Mouse (Mus musculus) spleen, postnatal 0 days (tissue): Measurements from ENCODE around the gene Zfp788. TPM values are rescaled to one million over a fixed set of nuclear protein-coding genes. Genes with fewer than 3 reads are reported as not detected.

ENCODE experiments used
- polyA plus RNA-seq: library from polyadenylated mRNA; unstranded; fragments of >200 nt; fragmentation: Nextera tagmentation; extraction: Ambion mirVana; gene quantifications from 2 replicates; pipeline ENCODE4 v1.2.1, GENCODE M21; 2015

Zfp788 gene
- polyA plus RNA-seq = 3.4 and 4.5 TPM in 2 replicates

DNA sequence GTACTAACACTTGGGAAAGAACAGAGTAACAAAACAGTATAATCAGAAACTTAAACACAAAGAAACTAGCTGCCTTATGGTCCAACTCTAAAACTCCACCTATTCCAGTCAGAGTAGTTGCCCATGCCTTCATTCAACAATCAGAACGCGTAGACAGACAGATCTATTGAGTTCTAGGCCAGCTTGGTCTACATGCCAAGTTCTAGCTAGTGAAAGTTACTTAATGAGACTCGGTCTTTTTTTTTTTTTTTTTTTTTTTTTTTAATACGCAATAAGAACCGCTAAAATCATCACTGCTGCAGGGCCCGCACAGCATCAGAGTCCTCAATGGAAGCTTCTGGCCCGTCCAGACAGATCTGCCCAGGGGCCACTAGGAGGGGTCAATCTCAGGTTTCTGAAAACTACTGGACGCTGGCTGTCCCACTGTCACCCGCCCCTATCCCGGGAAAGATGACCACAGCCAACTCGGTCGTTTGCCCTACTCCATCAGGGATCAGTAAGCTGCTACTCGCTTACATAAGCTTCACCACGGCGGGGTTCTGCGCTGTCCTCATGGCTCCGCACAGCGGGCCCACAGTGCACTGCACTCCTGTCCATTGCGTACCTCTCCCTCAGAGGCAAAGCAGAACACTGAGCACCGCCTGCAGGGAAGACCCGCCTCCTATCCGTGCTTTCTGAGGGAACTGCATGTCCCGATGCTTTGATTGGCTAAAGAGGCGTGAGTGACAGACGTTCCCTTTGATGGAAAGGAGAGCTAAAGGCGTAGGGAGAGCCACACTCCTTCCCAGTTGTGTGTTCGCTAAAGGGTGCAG lies at the start of gene Zfp788:
Gene Zfp788, plus strand, starts transcription at position 795 of the 812 bp plus-strand sequence.

DNA sequence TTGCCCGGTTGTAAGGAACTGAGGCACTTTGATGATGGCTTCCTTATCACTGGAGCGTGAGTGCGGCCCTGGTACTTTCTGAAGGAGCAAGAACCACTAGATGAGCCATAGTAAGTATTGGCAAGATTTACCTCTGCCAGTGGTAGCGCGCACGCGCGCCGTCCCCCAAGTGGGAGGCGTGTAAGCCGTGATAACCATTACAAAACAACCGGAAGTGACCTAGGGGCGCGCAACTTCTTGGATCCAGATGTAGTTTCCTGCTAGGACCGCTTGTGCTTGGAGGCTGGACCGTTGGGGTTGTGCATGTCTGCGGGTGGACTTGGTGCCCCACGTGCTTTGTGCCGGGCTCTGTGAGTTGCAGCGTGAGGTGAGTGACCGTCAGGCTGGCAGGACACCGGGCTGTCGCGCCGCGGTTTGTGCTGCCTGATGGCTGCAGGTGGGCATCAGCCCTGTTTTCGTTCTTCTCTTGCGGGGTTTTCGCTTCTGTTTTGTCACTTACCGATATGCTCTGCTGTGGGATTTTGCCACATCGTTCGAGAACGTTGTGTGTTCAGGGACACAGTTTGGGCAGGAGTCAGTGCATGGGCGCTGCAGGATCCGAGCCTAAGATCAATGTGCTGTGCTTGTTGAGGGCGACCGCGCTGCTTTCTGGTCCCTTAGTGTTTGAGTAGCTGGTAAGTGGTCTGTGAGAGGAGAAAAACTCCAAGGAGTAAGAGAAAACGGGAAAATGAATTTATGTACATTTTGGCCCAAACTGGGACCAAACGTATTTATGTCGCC lies 33.8 kb upstream of the Zfp788 start, which contains the start of gene 2610021A01Rik:
Gene 2610021A01Rik, plus strand, starts transcription at position 197 of the 780 bp plus-strand sequence.

Other genes with a start within 250 kb of the Zfp788 start
- gene AI987944, start 239.8 kb upstream of the Zfp788 start, polyA plus RNA-seq = 6.8 and 7.4 TPM in 2 replicates
- gene Vmn2r57, start 184.5 kb upstream of the Zfp788 start, polyA plus RNA-seq = 0.02 TPM in 1 of 2 replicates, not detected in the other
- gene Gm20449, start 133.8 kb upstream of the Zfp788 start, polyA plus RNA-seq = not detected in 2 replicates
- gene AW146154, start 133.3 kb upstream of the Zfp788 start, polyA plus RNA-seq = 4.4 and 5.1 TPM in 2 replicates
- gene Gm6871, start 59.5 kb upstream of the Zfp788 start, polyA plus RNA-seq = not detected in 2 replicates
- 4.9 and 5.6 TPM in 2 replicates for gene 2610021A01Rik, start 34.0 kb upstream of the Zfp788 start, polyA plus RNA-seq
- not detected in 2 replicates for gene Vmn2r58, start 239.5 kb downstream of the Zfp788 start, polyA plus RNA-seq